Mouse (Mus musculus): ENCODE measurements around the gene Rprd2. TPM values are rescaled to one million over a fixed set of nuclear protein-coding genes. Genes with fewer than 3 reads are reported as not detected.

The Rprd2 gene
- polyA plus RNA-seq, 1 experiment from 2014 or later, result 20.5 TPM

Small RNA genes lying within 50 kb of the gene (microRNA-seq; reads per million reads assigned to microRNA genes)
- gene Mir7014, result not detected

Other genes starting within 250 kb of the Rprd2 start
- 32.3 and 33.6 TPM in 2 replicates for gene Golph3l, start 229.9 kb downstream of the Rprd2 start, polyA plus RNA-seq (2015; fragmentation: Nextera tagmentation; extraction: Ambion mirVana)
- gene Ensa, start 193.9 kb downstream of the Rprd2 start, polyA plus RNA-seq (2015; fragmentation: Nextera tagmentation; extraction: Ambion mirVana), result 65.3 and 69.2 TPM in 2 replicates
- 64.5 and 65.2 TPM in 2 replicates for gene Mcl1, start 160.1 kb downstream of the Rprd2 start, polyA plus RNA-seq (2015; fragmentation: Nextera tagmentation; extraction: Ambion mirVana)
- gene Adamtsl4, start 130.9 kb downstream of the Rprd2 start, polyA plus RNA-seq (2015; fragmentation: Nextera tagmentation; extraction: Ambion mirVana), result 3.1 and 5.7 TPM in 2 replicates
- 16.9 and 20.4 TPM in 2 replicates for gene Ecm1, start 79.3 kb downstream of the Rprd2 start, polyA plus RNA-seq (2015; fragmentation: Nextera tagmentation; extraction: Ambion mirVana)
- 51.8 and 52.8 TPM in 2 replicates for gene Tars2, start 58.7 kb downstream of the Rprd2 start, polyA plus RNA-seq (2015; fragmentation: Nextera tagmentation; extraction: Ambion mirVana)
- gene Prpf3, start 37.0 kb upstream of the Rprd2 start, polyA plus RNA-seq (2015; fragmentation: Nextera tagmentation; extraction: Ambion mirVana), result 49.3 and 51.0 TPM in 2 replicates
- gene Mrps21, start 52.7 kb upstream of the Rprd2 start, polyA plus RNA-seq (2015; fragmentation: Nextera tagmentation; extraction: Ambion mirVana), result 305 and 336 TPM in 2 replicates
- gene Ciart, start 63.4 kb upstream of the Rprd2 start, polyA plus RNA-seq (2015; fragmentation: Nextera tagmentation; extraction: Ambion mirVana), result 4.9 and 5.2 TPM in 2 replicates
- 69.8 and 76.9 TPM in 2 replicates for gene BC028528, start 73.1 kb upstream of the Rprd2 start, polyA plus RNA-seq (2015; fragmentation: Nextera tagmentation; extraction: Ambion mirVana)
- 37.9 and 47.4 TPM in 2 replicates for gene Aph1a, start 75.1 kb upstream of the Rprd2 start, polyA plus RNA-seq (2015; fragmentation: Nextera tagmentation; extraction: Ambion mirVana)
- 11.6 and 11.9 TPM in 2 replicates for gene Car14, start 85.8 kb upstream of the Rprd2 start, polyA plus RNA-seq (2015; fragmentation: Nextera tagmentation; extraction: Ambion mirVana)
- gene Anp32e, start 110.4 kb upstream of the Rprd2 start, polyA plus RNA-seq (2015; fragmentation: Nextera tagmentation; extraction: Ambion mirVana), result 222 and 233 TPM in 2 replicates
- gene Plekho1, start 177.1 kb upstream of the Rprd2 start, polyA plus RNA-seq (2015; fragmentation: Nextera tagmentation; extraction: Ambion mirVana), result 36.0 and 38.2 TPM in 2 replicates
- 32.2 and 33.4 TPM in 2 replicates for gene Vps45, start 239.6 kb upstream of the Rprd2 start, polyA plus RNA-seq (2015; fragmentation: Nextera tagmentation; extraction: Ambion mirVana)